Mouse (Mus musculus): ENCODE measurements around the gene Ostm1. TPM values are rescaled to one million over a fixed set of nuclear protein-coding genes. Genes with fewer than 3 reads are reported as not detected.

The Ostm1 gene
- total RNA-seq, 2 experiments from 2014 or later = 12.2 to 12.9 TPM

DNA sequence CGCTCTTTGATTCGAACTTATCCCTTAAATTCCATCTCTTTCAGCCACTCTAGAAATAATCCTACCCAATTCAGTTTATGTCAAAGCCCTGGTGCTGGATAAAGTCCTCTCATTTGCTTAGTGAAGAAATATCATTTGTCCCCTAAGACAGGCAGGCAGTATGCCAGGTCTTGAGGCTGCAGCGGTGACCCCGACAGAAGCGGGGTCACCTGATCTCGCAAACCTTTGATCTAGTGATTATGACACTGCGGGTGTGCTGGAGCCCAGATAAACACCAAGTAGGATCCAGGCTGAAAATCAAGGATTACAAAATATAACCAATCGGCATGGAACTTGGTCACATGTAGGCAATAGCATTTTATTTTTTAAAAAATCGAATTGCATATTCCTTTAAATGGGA is 131.1 kb downstream of the Ostm1 start:
- no peak for DNase-seq
- intact Hi-C loops (cut with DNase I; ENCODE audit: low total_unique reads) = no loop called here

DNA sequence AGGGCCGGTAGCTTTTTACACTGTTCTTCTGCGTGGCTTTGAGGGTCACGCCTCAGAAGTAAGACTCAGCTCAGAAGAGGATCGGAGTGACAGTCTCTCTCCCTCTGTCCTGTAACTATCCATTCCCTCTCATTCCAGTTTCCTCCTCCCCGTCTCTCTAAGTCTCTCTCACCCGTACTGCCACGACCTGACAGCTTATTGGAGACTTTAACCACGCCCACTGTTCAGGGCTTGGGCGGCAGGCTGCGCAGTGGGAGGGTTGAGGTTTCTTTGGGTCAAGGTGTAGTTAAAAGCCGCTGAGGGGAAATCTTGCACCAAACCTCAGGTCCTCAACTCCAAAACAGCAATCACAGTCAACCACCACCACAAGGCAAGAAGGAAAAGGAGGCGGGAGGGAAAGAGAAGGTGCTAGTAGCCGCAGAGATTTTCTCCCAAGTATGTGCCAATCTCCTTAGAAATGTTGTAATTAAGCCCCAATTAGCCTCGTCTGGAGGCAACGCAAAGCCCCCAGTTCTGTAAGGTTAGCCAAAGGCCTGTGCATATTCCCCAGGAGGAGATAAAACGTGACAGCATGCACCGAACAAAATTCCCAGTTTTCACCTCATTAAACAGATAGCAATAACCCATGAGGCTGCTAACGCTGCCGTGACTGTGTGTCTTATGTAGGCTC is 131.9 kb downstream of the Ostm1 start:
- no peak for DNase-seq
- intact Hi-C loops (cut with DNase I; ENCODE audit: low total_unique reads) = no loop called here

DNA sequence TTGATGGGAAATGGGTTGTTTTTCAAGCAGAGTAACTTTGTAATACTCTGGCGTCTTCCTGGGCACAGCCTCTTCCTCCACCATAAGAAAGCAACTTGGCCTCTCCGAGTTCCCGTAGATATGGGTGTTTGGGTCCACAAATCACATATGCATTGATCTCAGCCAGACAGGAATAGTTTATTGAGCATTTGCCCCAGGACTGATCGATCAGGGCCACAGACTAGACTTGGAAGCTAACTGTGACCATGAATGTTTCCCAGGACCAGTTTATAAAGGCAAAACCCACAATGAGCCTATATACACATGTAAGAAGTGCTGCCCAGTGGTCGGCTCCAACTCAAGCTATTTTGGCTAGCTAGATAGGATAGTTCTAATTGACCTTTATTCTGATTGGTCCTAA is 138.5 kb downstream of the Ostm1 start:
- no peak for DNase-seq
- intact Hi-C loops (cut with DNase I; ENCODE audit: low total_unique reads) = no loop called here

DNA sequence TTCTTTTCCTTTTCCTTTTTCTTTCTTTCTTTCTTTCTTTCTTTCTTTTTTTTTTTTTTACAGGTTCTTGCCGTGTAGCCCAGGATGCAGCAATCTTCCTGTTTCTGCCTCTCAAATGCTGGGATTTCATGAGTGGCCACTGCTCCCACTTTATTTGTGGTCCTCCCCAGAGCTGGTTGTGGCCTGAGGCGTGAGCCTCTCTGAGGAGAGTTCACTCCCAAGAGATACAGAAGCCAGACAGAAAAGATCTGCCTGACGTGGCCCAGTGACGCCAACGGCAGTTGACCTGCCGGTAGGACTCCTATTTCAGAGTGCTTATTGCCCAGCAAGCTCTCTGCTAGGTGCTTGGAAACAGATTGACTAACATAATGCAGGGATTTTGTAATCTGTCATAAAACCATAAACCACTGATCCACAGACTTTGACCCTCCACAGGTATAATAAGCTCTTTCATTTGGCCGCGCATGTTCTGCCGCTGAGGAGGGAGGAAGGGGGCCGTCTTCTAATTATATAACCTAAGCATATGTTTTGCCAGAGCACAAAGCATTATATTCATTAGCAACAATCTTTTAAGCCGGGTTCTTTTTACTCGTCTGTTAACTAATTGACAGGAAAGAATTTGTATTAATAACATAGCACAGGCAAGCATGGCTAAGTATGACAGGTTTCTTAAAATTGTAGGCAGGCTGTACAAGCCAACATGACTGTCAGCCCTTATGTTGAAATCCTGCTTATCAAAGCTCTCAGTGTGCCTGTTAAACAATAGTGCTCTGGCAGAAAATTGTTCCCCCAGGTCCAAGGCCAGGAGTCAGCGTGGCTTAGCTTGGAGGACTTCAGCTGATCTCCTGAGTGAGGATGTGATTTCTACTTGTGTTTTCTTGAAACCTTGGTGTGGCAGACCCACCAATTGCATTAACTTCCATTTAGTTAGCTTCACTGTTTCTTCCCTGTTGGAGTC is 139.9 kb downstream of the Ostm1 start:
- no peak for DNase-seq
- intact Hi-C loops (cut with DNase I; ENCODE audit: low total_unique reads) = no loop called here

- no peak for DNase-seq
- intact Hi-C loops (cut with DNase I; ENCODE audit: low total_unique reads) = loop anchor here (10.0 kb wide), 1 partner anchor 425 kb away; no protein-coding TSS in a partner anchor
Measured at GRCm38 (mm10) chr10:42729607-42730006, 146.0 kb downstream of the Ostm1 start.

DNA sequence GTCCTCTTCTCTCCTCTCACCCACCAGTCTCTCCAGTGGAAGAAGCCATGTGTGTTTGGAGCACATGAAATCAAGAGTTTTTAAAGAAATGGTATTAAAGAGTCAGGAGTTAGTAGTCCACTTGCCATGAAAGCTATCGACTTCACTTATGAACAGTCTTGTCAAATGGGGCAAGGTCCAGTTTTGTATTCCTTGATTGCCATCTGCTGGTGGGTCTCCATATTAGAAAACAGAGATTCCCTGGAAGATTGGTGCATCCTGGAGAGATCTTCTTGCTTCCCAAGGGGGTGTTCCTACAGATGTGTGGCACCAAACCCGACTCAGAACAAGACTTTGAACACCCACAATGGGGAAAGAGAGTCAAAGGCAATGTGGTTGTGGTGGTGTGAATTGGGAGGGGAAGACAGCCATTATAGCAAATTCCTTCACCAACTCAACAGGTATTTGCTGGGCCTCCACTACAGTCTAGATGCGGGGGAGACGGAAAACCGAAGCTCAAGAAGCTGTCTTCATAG is 151.0 kb downstream of the Ostm1 start:
- intact Hi-C loops (cut with DNase I; ENCODE audit: low total_unique reads) = loop anchor here (10.0 kb wide), 1 partner anchor 430 kb away; no protein-coding TSS in a partner anchor
- DNase-seq = no peak

GRCm38 (mm10) chr10:42751813-42752212 is 168.2 kb downstream of the Ostm1 start:
- DNase-seq = no peak
- intact Hi-C loops (cut with DNase I; ENCODE audit: low total_unique reads) = no loop called here

Other genes with a start within 250 kb of the Ostm1 start
- gene Afg1l, start 105.3 kb upstream of the Ostm1 start, total RNA-seq (2021) = 1 to 10 TPM; 7.8 to 8.6 TPM
- gene Snx3, start 81.8 kb upstream of the Ostm1 start, total RNA-seq (2021) = 100 to 1,000 TPM; 136 to 153 TPM
- not detected for gene Nr2e1, start 190 bp upstream of the Ostm1 start, total RNA-seq (2021)
- 10 to 100 TPM; 21.1 to 24.4 TPM for gene Sec63, start 177.7 kb downstream of the Ostm1 start, total RNA-seq (2021)